Mouse (Mus musculus): Measurements from ENCODE around the gene A830005F24Rik.

GRCm38 (mm10) chr13:48498676-48499075, 14.7 kb upstream of the A830005F24Rik start:
- no peak for TF ChIP-seq GATA1 (IDR thresholded peaks at IDR 0.05; ENCODE audit: borderline replicate concordance, low read length)
- TF ChIP-seq FLI1 (IDR thresholded peaks at IDR 0.05; ENCODE audit: low read length) = no peak

Data from megakaryocyte, embryonic 14.5 days (primary cell).